Mouse (Mus musculus) lung, adult 2 months (tissue): ENCODE measurements around the gene Slc25a38.

Experiments
- CTCF ChIP-seq: fragments of 200-500 bp; IDR thresholded peaks from 2 replicates; pipeline ENCODE4 v1.5.1; 2011; ENCODE audit warnings: mild to moderate bottlenecking, low read length, control low read depth; ENCODE audit not compliant: insufficient read depth
- POLR2A ChIP-seq: fragments of 200-500 bp; IDR thresholded peaks from 2 replicates; pipeline ENCODE4 v1.6.1; 2011; ENCODE audit warnings: low read depth, mild to moderate bottlenecking, control low read depth, low read length, borderline replicate concordance; ENCODE audit errors: extremely low read depth

GRCm38 (mm10) chr9:120111156-120111945 lies 1.2 kb downstream of the Slc25a38 start:
- TF ChIP-seq CTCF (no peak), POLR2A (no peak)
